Mouse (Mus musculus) thymus, postnatal 4 days (tissue): Measurements from ENCODE around the gene Hoxa7.

Experiments used
- DNase-seq: peaks from one replicate; pipeline ENCODE4 v3.0.0; 2021

Hoxa7 gene

GRCm38 (mm10) chr6:52173648-52174047 lies 48.0 kb downstream of the Hoxa7 start:
- no peak for DNase-seq

GRCm38 (mm10) chr6:52172501-52172900 lies 49.2 kb downstream of the Hoxa7 start:
- DNase-seq: peak; percentile 60

- DNase-seq: no peak
Measured at GRCm38 (mm10) chr6:52171938-52172337, 49.7 kb downstream of the Hoxa7 start.

- DNase-seq: no peak
Measured at GRCm38 (mm10) chr6:52171331-52171730, 50.3 kb downstream of the Hoxa7 start.

- DNase-seq: no peak
Measured at GRCm38 (mm10) chr6:52170898-52171223, 50.8 kb downstream of the Hoxa7 start.

GRCm38 (mm10) chr6:52170166-52170897 lies 51.3 kb downstream of the Hoxa7 start:
- no peak for DNase-seq

GRCm38 (mm10) chr6:52169499-52170165 lies 52.0 kb downstream of the Hoxa7 start:
- no peak for DNase-seq

- DNase-seq: no peak
Measured at GRCm38 (mm10) chr6:52168191-52169055, 53.2 kb downstream of the Hoxa7 start.

- DNase-seq: no peak
Measured at GRCm38 (mm10) chr6:52167736-52168161, 53.9 kb downstream of the Hoxa7 start.

- no peak for DNase-seq
Measured at GRCm38 (mm10) chr6:52167176-52167575, 54.5 kb downstream of the Hoxa7 start.

GRCm38 (mm10) chr6:52166431-52167077 lies 55.1 kb downstream of the Hoxa7 start:
- DNase-seq: no peak

GRCm38 (mm10) chr6:52165441-52166370 lies 55.9 kb downstream of the Hoxa7 start:
- no peak for DNase-seq

- DNase-seq: no peak
Measured at GRCm38 (mm10) chr6:52164626-52165440, 56.8 kb downstream of the Hoxa7 start, which contains the start of gene Hoxa2. Gene Hoxa2, minus strand, starts transcription at chr6:52164831.
